Mouse (Mus musculus): Measurements from ENCODE around the gene Sct.

The Sct gene

DNA sequence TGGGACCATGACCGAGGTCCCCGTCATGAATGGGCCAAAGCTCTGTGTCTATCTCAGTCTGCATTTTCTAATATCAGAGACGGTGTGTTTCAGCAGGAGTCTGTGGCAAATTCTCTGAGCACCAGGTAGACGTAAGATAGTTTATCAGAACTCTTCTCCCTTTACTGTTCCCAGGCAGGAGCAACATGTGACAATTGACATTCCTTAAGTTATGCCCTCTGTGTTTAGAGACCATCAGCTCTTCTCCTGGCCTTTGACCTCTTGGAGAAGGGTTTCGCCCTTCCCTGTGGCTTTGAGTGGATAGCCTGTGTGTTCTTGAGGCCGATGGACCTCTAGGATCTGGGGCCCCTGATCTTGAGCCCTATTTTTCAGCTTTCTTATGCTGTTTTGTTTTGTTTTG lies 49.2 kb downstream of the Sct start:
- DNase-seq (ENCODE audit: low spot score in 2 of 2): no peak
